Mouse (Mus musculus): Measurements from ENCODE around the gene Hmx2.

DNA sequence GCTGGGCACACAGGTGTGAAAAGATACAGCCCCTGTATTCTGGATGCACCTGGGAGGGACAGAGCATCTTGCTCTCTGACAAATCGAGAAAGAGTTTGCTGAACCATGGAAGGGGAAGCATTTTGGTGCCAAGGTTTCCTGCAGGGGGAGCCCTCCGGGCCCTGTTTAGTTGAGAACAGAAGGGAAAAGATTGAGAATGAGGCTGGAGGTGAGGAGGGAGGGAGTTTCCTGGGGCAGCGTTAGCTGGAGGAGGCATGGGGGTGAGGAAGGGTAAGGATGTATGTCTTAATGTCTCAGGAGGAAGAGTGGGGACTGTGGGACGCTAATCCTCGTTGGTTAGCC, 49.9 kb downstream of the Hmx2 start:
- TF ChIP-seq POLR2A (IDR thresholded peaks at IDR 0.05; ENCODE audit: low read depth, low read length) (no peak), CTCF (IDR thresholded peaks at IDR 0.05; ENCODE audit: extremely low read depth, insufficient read depth, insufficient read length, insufficient replicate concordance) (no peak)
